Mouse (Mus musculus): ENCODE measurements around the gene Ang2.
A peak's percentile ranks its signal among the peaks of the same experiment; 100 is the strongest.

Ang2 gene

GRCm38 (mm10) chr14:51150206-51150831 lies 48.6 kb downstream of the Ang2 start:
- DNase-seq (ENCODE audit: low spot score) = peak; percentile 62

GRCm38 (mm10) chr14:51149164-51149563 lies 49.8 kb downstream of the Ang2 start:
- DNase-seq (ENCODE audit: low spot score) = peak; percentile 53

- DNase-seq (ENCODE audit: low spot score) = no peak
Measured at GRCm38 (mm10) chr14:51148006-51148405, 50.9 kb downstream of the Ang2 start.

GRCm38 (mm10) chr14:51146685-51147084 lies 52.3 kb downstream of the Ang2 start, which contains the start of gene Rnase1:
Rnase1 (minus strand) TSS chr14:51146785.
- DNase-seq (ENCODE audit: low spot score) = peak; percentile 27

- DNase-seq (ENCODE audit: low spot score) = no peak
Measured at GRCm38 (mm10) chr14:51145521-51145920, 53.4 kb downstream of the Ang2 start.

Measured in c-Kit-positive CD71-positive TER-119-positive erythroid progenitor cells, embryonic 14.5 days (primary cell).